Comparison of ENCODE assay signal across 8 mouse cellular contexts in genomic region chr7:100965079-100965478, GRCm38 (mm10). TPM values are rescaled to one million over a fixed set of nuclear protein-coding genes. Genes with fewer than 3 reads are reported as not detected.
DNase-seq lines count a peak whose midpoint lies in the region; ATAC-seq and TF ChIP-seq lines count a peak whose summit lies in the region.

No protein-coding gene starts in this region.

- peak; percentile 56 for DNase-seq in kidney, postnatal 10 days
- DNase-seq in kidney, adult 9 months, result no peak
- DNase-seq in ES-E14 (ENCODE audit: low read depth, low spot score), result no peak
- DNase-seq in cerebellum, postnatal 10 days, result peak; percentile 78 to 82
- peak; percentile 48 for DNase-seq in kidney, postnatal 14 days
- peak; percentile 73 for DNase-seq in retina, embryonic 14.5 days (ENCODE audit: low spot score)
- no peak for DNase-seq in spleen, adult 18-20 months

- H3K9me3 ChIP-seq in ES-E14 (ENCODE audit: control insufficient read depth, insufficient read depth, low read depth, low read length), result no peaks in the 10 kb centered on the region

- no peak for ATAC-seq in activated CD4-positive, CD25-positive, alpha-beta regulatory T cell, adult 4 months

- H3K9ac ChIP-seq in ES-E14 (ENCODE audit: insufficient read depth, low read depth, low read length, poor library complexity, severe bottlenecking), result no peak overlapping the region

- no peak overlapping the region for H3K27ac ChIP-seq in ES-E14 (ENCODE audit: insufficient read depth, low read depth, low read length, poor library complexity, severe bottlenecking)

- 0 out of 4 replicates have a peak, but pooled peaks cover 0 to 4% of the 10 kb centered on the region in 2 experiments for H3K4me1 ChIP-seq in ES-E14 (ENCODE audit: control insufficient read depth in 2 of 2, insufficient read depth in 2 of 2, low read length in 2 of 2, poor library complexity in 1 of 2)

- no peaks in the 10 kb centered on the region for H3K36me3 ChIP-seq in ES-E14 (ENCODE audit: control insufficient read depth, insufficient read depth, low read length, poor library complexity, severe bottlenecking)

- H3K4me3 ChIP-seq in ES-E14 (ENCODE audit: insufficient read depth in 1 of 2, low read depth in 1 of 2, low read length in 2 of 2, poor library complexity in 1 of 2, severe bottlenecking in 1 of 2), result no peak overlapping the region

- in situ Hi-C loops in ES-E14 (cut with MboI; ENCODE audit: low sequenced_read_pairs in 2 of 2, unreplicated experiment in 2 of 2), result no loop called here

TF ChIP-seq in ES-E14, 5 proteins besides CTCF, POLR2A, EP300 and RAD21:
- no peak for TF ChIP-seq MAFK (IDR thresholded peaks at IDR 0.05; ENCODE audit: insufficient read depth, low read depth, low read length)
- TF ChIP-seq ZC3H11A (IDR thresholded peaks at IDR 0.05; ENCODE audit: borderline replicate concordance, low read depth, low read length), result 0 out of 2 replicates have a peak, but pooled peaks have one; percentile 2
- no peak for TF ChIP-seq ZNF384 (IDR thresholded peaks at IDR 0.05; ENCODE audit: low read depth, low read length)
- TF ChIP-seq CHD2 (IDR thresholded peaks at IDR 0.05; ENCODE audit: low read depth, low read length), result no peak
- no peak for TF ChIP-seq HCFC1 (IDR thresholded peaks at IDR 0.05; ENCODE audit: borderline replicate concordance, insufficient read depth, low read length)

RNA-seq across cellular contexts. Expression of gene P2ry6, which starts 9.4 kb away (rescaled TPM):
- 0.45 and 0.95 TPM in 2 replicates for total RNA-seq in ES-E14 (2012; rRNA removed)
- under 1 TPM in 1 of 2 experiments, not detected in 1; 0.32 TPM for polyA plus RNA-seq in activated CD4-positive, CD25-positive, alpha-beta regulatory T cell, adult 4 months (2017; shearing (Covaris generic))

RNA-seq across cellular contexts. Expression of gene Arhgef17, which starts 33.2 kb away (rescaled TPM):
- 21.8 and 23.2 TPM in 2 replicates for total RNA-seq in ES-E14 (2012; rRNA removed)
- under 1 TPM in 1 of 2 experiments, not detected in 1; 0.42 TPM for polyA plus RNA-seq in activated CD4-positive, CD25-positive, alpha-beta regulatory T cell, adult 4 months (2017; shearing (Covaris generic))

RNA-seq across cellular contexts. Expression of gene P2ry2, which starts 47.6 kb away (rescaled TPM):
- total RNA-seq in ES-E14 (2012; rRNA removed), result 2.3 and 2.8 TPM in 2 replicates
- polyA plus RNA-seq in activated CD4-positive, CD25-positive, alpha-beta regulatory T cell, adult 4 months (2017; shearing (Covaris generic)), result under 1 TPM in 1 of 2 experiments, not detected in 1; 0.23 TPM

Comparison
In these comparisons a context has a peak if more than half of its experiments do, and no peak if none do; other contexts are left out.
1. DNase-seq: peak in kidney, postnatal 10 days (single experiment), cerebellum, postnatal 10 days (2 of 2), kidney, postnatal 14 days (single experiment) and retina, embryonic 14.5 days (single experiment); none in kidney, adult 9 months (single experiment), ES-E14 (single experiment) and spleen, adult 18-20 months (0 of 2).